Mouse (Mus musculus) adrenal gland (tissue): ENCODE measurements around the gene Gm21820.
"Not testable (repeated sequence)": the region's sequence is repeated elsewhere in the genome, so short reads cannot be mapped to it uniquely, and the experiment has no call there.

Source experiments
- intact Hi-C: fragments of 180-260 bp; cut with DNase I; formaldehyde crosslinking; loops from one replicate; pipeline ENCODE4 v1.15.1; 2025
- long read RNA-seq, 2 experiments: library from polyadenylated mRNA; unstranded; transcript quantifications; one replicate each; pipeline ENCODE4 v2.0.0; 2020; ENCODE audit warnings: borderline replicate concordance in 1 of 2; ENCODE audit not compliant: insufficient replicate concordance in 1 of 2

Gene Gm21820
- long read RNA-seq, experiment 1 = 0 reads
- long read RNA-seq, experiment 2 = 0 reads

- intact Hi-C loops = not testable (repeated sequence)
Observed at GRCm38 (mm10) chrY:5249341-5249740, at the start of gene Gm21820. Gene Gm21820, minus strand, starts transcription at chrY:5249441.
